Mouse (Mus musculus) cerebellum, adult 2 months (tissue): ENCODE measurements around the gene Kcna7. TPM values are rescaled to one million over a fixed set of nuclear protein-coding genes. Genes with fewer than 3 reads are reported as not detected.

Source experiments
- DNase-seq, 2 experiments: peaks; one replicate each; pipeline ENCODE4 v3.0.0; 2021
- H3K27ac ChIP-seq: fragments of 200-500 bp; 2 replicates; pipeline ENCODE4 v1.5.1; 2012; ENCODE audit warnings: low read length, control low read depth, inconsistent platforms; ENCODE audit not compliant: insufficient read depth
- H3K27me3 ChIP-seq: fragments of 200-500 bp; 2 replicates; pipeline ENCODE4 v1.6.1; 2012; ENCODE audit warnings: inconsistent platforms, mild to moderate bottlenecking, low read length, moderate library complexity; ENCODE audit not compliant: control insufficient read depth, insufficient read depth
- H3K4me1 ChIP-seq: fragments of 200-500 bp; 2 replicates; pipeline ENCODE4 v1.6.1; 2011; ENCODE audit warnings: low read length; ENCODE audit not compliant: control insufficient read depth, insufficient read depth
- H3K4me3 ChIP-seq: fragments of 200-500 bp; replicated peaks from 2 replicates; pipeline ENCODE3; 2011; ENCODE audit warnings: mild to moderate bottlenecking, low read depth, low read length, control low read depth; ENCODE audit not compliant: insufficient read depth
- CTCF ChIP-seq: fragments of 200-500 bp; IDR thresholded peaks from 2 replicates; pipeline ENCODE4 v1.5.1; 2011; ENCODE audit warnings: low read depth, mild to moderate bottlenecking, control low read depth, low read length, moderate library complexity, borderline replicate concordance; ENCODE audit not compliant: insufficient read depth
- POLR2A ChIP-seq: fragments of 200-500 bp; IDR thresholded peaks from 2 replicates; pipeline ENCODE4 v1.6.1; 2011; ENCODE audit warnings: low read length, control low read depth, borderline replicate concordance; ENCODE audit not compliant: insufficient read depth
- WGBS: fragments of 180-500 bp; shearing (Covaris S2); methylation state at CpG from one replicate; pipeline ENCODE4 v1.1.7; 2018; 5-methylcytosine and 5-hydroxymethylcytosine counted together
- polyA plus RNA-seq: library from polyadenylated mRNA; depleted of rRNA; stranded (reverse); fragments of >200 nt; gene quantifications from 2 replicates; pipeline ENCODE4 v1.2.3, GENCODE M21; 2012

The Kcna7 gene
- polyA plus RNA-seq, 1 experiment: not detected

- H3K4me1 ChIP-seq: no peaks in the 10 kb centered on the region
- H3K27me3 ChIP-seq: no peaks in the 10 kb centered on the region; the same call in 1 of the 2 replicates
- 18% methylated on average over 27 of the region's 27 CpGs for WGBS
- TF ChIP-seq CTCF (no peak), POLR2A (no peak)
- H3K4me3 ChIP-seq: no peak overlapping the region
- H3K27ac ChIP-seq: no peak overlapping the region
- DNase-seq: no peak
These were observed 14.6 kb downstream of the Kcna7 start for GRCm38 (mm10) chr7:45419859-45420614.

GRCm38 (mm10) chr7:45420615-45420919, 15.1 kb downstream of the Kcna7 start, which contains the start of gene Lhb:
Gene Lhb, plus strand, starts transcription at chr7:45420820.
- H3K27me3 ChIP-seq: no peaks in the 10 kb centered on the region; the same call in 1 of the 2 replicates
- no peak for DNase-seq
- WGBS: 73% methylated on average over 6 of the region's 6 CpGs
- no peak within 1 kb of the TSS for H3K27ac ChIP-seq
- TF ChIP-seq POLR2A (no peak), CTCF (no peak)
- no peaks in the 10 kb centered on the region for H3K4me1 ChIP-seq
- H3K4me3 ChIP-seq: no peak within 1 kb of the TSS

- Histone ChIP-seq H3K27me3 (no peaks in the 10 kb centered on the region; the same call in 1 of the 2 replicates), H3K27ac (no peak overlapping the region), H3K4me1 (no peaks in the 10 kb centered on the region), H3K4me3 (no peak overlapping the region)
- TF ChIP-seq POLR2A (no peak), CTCF (no peak)
- DNase-seq: no peak
- WGBS: 83% methylated on average over 14 of the region's 14 CpGs
These were observed 15.7 kb downstream of the Kcna7 start for GRCm38 (mm10) chr7:45421194-45421593.

- Histone ChIP-seq H3K4me3 (no peak overlapping the region), H3K27ac (no peak overlapping the region), H3K4me1 (no peaks in the 10 kb centered on the region), H3K27me3 (no peaks in the 10 kb centered on the region)
- WGBS: 84% methylated on average over 8 of the region's 8 CpGs
- no peak for DNase-seq
- TF ChIP-seq CTCF (no peak), POLR2A (no peak)
These were observed 21.1 kb downstream of the Kcna7 start for GRCm38 (mm10) chr7:45426556-45426955.

- Histone ChIP-seq H3K27ac (no peak overlapping the region; the same call in 1 of the 2 replicates), H3K4me3 (peak overlapping the region; percentile 81), H3K4me1 (peaks cover 28% of the 10 kb centered on the region), H3K27me3 (no peaks in the 10 kb centered on the region)
- TF ChIP-seq CTCF: no peak
- TF ChIP-seq POLR2A: no peak
- DNase-seq: no peak
- WGBS: 1% methylated on average over 7 of the region's 7 CpGs
These were observed 28.4 kb downstream of the Kcna7 start for GRCm38 (mm10) chr7:45433835-45434202.

- under 1% methylated on average over 45 of the region's 45 CpGs for WGBS
- TF ChIP-seq POLR2A (peak; percentile 70; the same call in 1 of the 2 replicates), CTCF (peak; percentile 88)
- Histone ChIP-seq H3K4me3 (peak within 1 kb of the TSS; percentile 84), H3K4me1 (peaks cover 28% of the 10 kb centered on the region), H3K27ac (peak within 1 kb of the TSS; percentile 42), H3K27me3 (no peaks in the 10 kb centered on the region)
- DNase-seq: peak; percentile 100
These were observed 29.0 kb downstream of the Kcna7 start, which contains the start of gene Gys1 for GRCm38 (mm10) chr7:45434203-45435015. Gene Gys1, plus strand, starts transcription at chr7:45434844.

- peak overlapping the region; percentile 42 for H3K27ac ChIP-seq
- H3K27me3 ChIP-seq: no peaks in the 10 kb centered on the region
- TF ChIP-seq CTCF: no peak
- no peak for TF ChIP-seq POLR2A
- 1% methylated on average over 16 of the region's 16 CpGs for WGBS
- peaks cover 28% of the 10 kb centered on the region for H3K4me1 ChIP-seq
- DNase-seq: no peak
- peak overlapping the region; percentile 84 for H3K4me3 ChIP-seq
These were observed 29.6 kb downstream of the Kcna7 start for GRCm38 (mm10) chr7:45435038-45435437.
